Mouse (Mus musculus) C2C12 (cell line): ENCODE data around the gene Sf3a1.

Source experiments
- CEBPB ChIP-seq: IDR thresholded peaks from one replicate; pipeline ENCODE4 v1.6.1; 2011; ENCODE audit warnings: low read depth, mild to moderate bottlenecking, control low read depth, moderate library complexity
- CTCF ChIP-seq: IDR thresholded peaks from one replicate; pipeline ENCODE4 v1.5.1; 2011; ENCODE audit not compliant: control insufficient read depth, insufficient read depth, insufficient read length
- MAX ChIP-seq: IDR thresholded peaks from one replicate; pipeline ENCODE4 v1.6.1; 2011; ENCODE audit warnings: mild to moderate bottlenecking, control low read depth
- MYOD1 ChIP-seq: IDR thresholded peaks from one replicate; pipeline ENCODE4 v1.6.1; 2011; ENCODE audit warnings: low read depth; ENCODE audit not compliant: control insufficient read depth, insufficient read length
- MYOG ChIP-seq: IDR thresholded peaks from one replicate; pipeline ENCODE4 v1.6.1; 2011; ENCODE audit not compliant: control insufficient read depth, insufficient read length; ENCODE audit errors: extremely low read depth
- USF1 ChIP-seq: IDR thresholded peaks from one replicate; pipeline ENCODE4 v1.6.1; 2011; ENCODE audit warnings: low read depth, mild to moderate bottlenecking, control low read depth, moderate library complexity

DNA sequence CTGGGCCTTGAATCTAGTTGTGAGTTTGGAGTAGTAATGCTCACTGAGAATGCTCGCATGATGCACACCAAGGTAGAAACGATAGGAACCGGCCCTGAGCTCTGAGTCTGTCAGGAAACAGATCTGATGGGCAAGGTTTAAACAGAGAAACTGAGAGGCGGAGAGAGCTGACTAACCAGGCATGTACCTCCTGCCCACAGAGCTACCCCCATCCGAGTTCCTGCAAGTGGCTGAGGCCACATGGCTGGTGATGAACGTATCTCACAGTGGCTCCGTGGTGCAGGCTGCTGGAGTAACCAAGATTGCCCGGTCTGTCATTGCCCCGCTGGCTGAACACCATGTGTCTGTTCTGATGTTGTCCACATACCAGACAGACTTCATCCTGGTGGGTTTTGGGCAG is 59.8 kb downstream of the Sf3a1 start:
- TF ChIP-seq CTCF (no peak), CEBPB (no peak), USF1 (no peak), MYOD1 (no peak), MAX (no peak), MYOG (no peak)
